Mouse (Mus musculus) lung, postnatal 0 days (tissue): Measurements from ENCODE around the gene Pcp4.

ENCODE experiments used
- CTCF ChIP-seq: IDR thresholded peaks from 2 replicates; pipeline ENCODE4 v1.5.1; 2016; ENCODE audit warnings: antibody characterized with exemption, mild to moderate bottlenecking
- EP300 ChIP-seq: IDR thresholded peaks from 2 replicates; pipeline ENCODE4 v1.6.1; 2016; ENCODE audit warnings: antibody characterized with exemption, mild to moderate bottlenecking, control low read depth

- no peak for TF ChIP-seq CTCF
- no peak for TF ChIP-seq EP300
Measured at GRCm38 (mm10) chr16:96434024-96434785, 33.2 kb upstream of the Pcp4 start.
